Mouse (Mus musculus) MEL (cell line): ENCODE data around the gene Catspere2.
"Not testable (repeated sequence)": the region's sequence is repeated elsewhere in the genome, so short reads cannot be mapped to it uniquely, and the experiment has no call there.

Experiments used
- BHLHE40 ChIP-seq: IDR thresholded peaks from 2 replicates; pipeline ENCODE4 v1.6.1; 2012; ENCODE audit warnings: low read depth, mild to moderate bottlenecking, inconsistent platforms, low read length, improper control_type of control experiment, borderline replicate concordance
- CTCF ChIP-seq, 3 experiments: IDR thresholded peaks in 2 of 3; conservative IDR thresholded peaks in 1 of 3; 2 replicates each; pipeline ENCODE4 v1.5.1; 2011 to 2012; ENCODE audit warnings: low read length in 3 of 3, low read depth in 2 of 3, mild to moderate bottlenecking in 2 of 3, improper control_type of control experiment in 1 of 3, inconsistent platforms in 1 of 3, mixed read lengths in 1 of 3, moderate library complexity in 1 of 3; ENCODE audit not compliant: control insufficient read depth in 1 of 3, insufficient read depth in 1 of 3, poor library complexity in 1 of 3, severe bottlenecking in 1 of 3
- EP300 ChIP-seq, 2 experiments: IDR thresholded peaks; 2 replicates each; pipeline ENCODE4 v1.6.1; 2011; ENCODE audit warnings: improper control_type of control experiment in 2 of 2, low read length in 2 of 2, low read depth in 1 of 2, mild to moderate bottlenecking in 1 of 2
- HCFC1 ChIP-seq: IDR thresholded peaks from 2 replicates; pipeline ENCODE4 v1.6.1; 2012; ENCODE audit warnings: low read depth, mild to moderate bottlenecking, inconsistent platforms, low read length, improper control_type of control experiment, moderate library complexity
- MXI1 ChIP-seq: IDR thresholded peaks from 2 replicates; pipeline ENCODE4 v1.6.1; 2011; ENCODE audit warnings: mild to moderate bottlenecking, low read depth, low read length, improper control_type of control experiment
- POLR2A ChIP-seq, 2 experiments: IDR thresholded peaks; 2 replicates each; pipeline ENCODE4 v1.6.1; 2011 to 2012; ENCODE audit warnings: low read length in 2 of 2, mild to moderate bottlenecking in 2 of 2, control low read depth in 1 of 2, improper control_type of control experiment in 1 of 2, low read depth in 1 of 2, moderate library complexity in 1 of 2; ENCODE audit not compliant: control insufficient read depth in 1 of 2, insufficient read depth in 1 of 2, poor library complexity in 1 of 2
- POLR2AphosphoS5 ChIP-seq: IDR thresholded peaks from 2 replicates; pipeline ENCODE4 v1.6.1; 2012; ENCODE audit warnings: low read depth, borderline replicate concordance, mild to moderate bottlenecking, inconsistent platforms, low read length, moderate library complexity, mixed read lengths
- SIN3A ChIP-seq: IDR thresholded peaks from 2 replicates; pipeline ENCODE4 v1.6.1; 2012; ENCODE audit warnings: low read length, improper control_type of control experiment, inconsistent platforms
- SMC3 ChIP-seq: IDR thresholded peaks from 2 replicates; pipeline ENCODE4 v1.6.1; 2011; ENCODE audit warnings: low read depth, low read length, improper control_type of control experiment
- TAL1 ChIP-seq: IDR thresholded peaks from 2 replicates; pipeline ENCODE4 v1.6.1; 2012; ENCODE audit warnings: mild to moderate bottlenecking, inconsistent platforms, low read length, moderate library complexity, mixed read lengths
- TCF12 ChIP-seq: IDR thresholded peaks from 2 replicates; pipeline ENCODE4 v1.6.1; 2014; ENCODE audit warnings: low read depth, mild to moderate bottlenecking, inconsistent platforms, low read length, improper control_type of control experiment, moderate library complexity
- ZKSCAN1 ChIP-seq: IDR thresholded peaks from 2 replicates; pipeline ENCODE4 v1.6.1; 2012; ENCODE audit warnings: low read depth, mild to moderate bottlenecking, inconsistent platforms, low read length, improper control_type of control experiment, moderate library complexity

DNA sequence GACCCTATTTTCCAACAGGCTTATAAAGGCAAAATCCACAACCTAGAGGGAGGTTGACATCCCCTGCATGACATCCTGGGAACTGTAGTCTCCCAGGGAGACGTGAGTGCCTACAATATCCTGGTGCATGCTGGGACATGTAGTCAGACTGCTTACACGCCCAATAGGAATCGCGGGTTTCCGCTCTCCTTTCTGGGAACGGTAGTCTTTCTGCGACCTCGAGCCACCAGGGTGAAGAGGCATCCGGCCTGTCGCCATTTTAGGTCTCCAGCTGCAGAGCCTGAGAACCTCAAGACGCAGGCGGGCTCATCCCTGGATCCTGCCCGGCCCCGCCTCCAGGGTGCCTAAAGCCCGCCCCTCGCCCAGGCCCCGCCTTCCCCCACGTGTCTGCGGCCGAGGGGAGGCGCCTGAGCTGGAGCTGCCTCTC lies at the start of gene Catspere2:
- TF ChIP-seq HCFC1 = peak; percentile 94
- not testable (repeated sequence) for TF ChIP-seq POLR2A (IDR thresholded peaks at IDR 0.05; ENCODE audit: control insufficient read depth in 1 of 2, insufficient read depth in 1 of 2, low read depth in 1 of 2, low read length in 2 of 2, poor library complexity in 1 of 2); CTCF (IDR thresholded peaks at IDR 0.05 in 2 of 3, conservative IDR thresholded peaks at IDR 0.05 in 1 of 3; ENCODE audit: control insufficient read depth in 1 of 3, insufficient read depth in 1 of 3, low read depth in 2 of 3, low read length in 3 of 3, poor library complexity in 1 of 3, severe bottlenecking in 1 of 3); SMC3; BHLHE40; TAL1; EP300 (IDR thresholded peaks at IDR 0.05; ENCODE audit: low read depth in 1 of 2, low read length in 2 of 2); ZKSCAN1; POLR2AphosphoS5; TCF12
- TF ChIP-seq SIN3A = peak; percentile 32
- TF ChIP-seq MXI1 = peak; percentile 65; the same call in 1 of the 2 replicates
